Mouse (Mus musculus) kidney, adult 11 months (tissue): ENCODE data around the gene Tiparp.

ENCODE experiments used
- DNase-seq: peaks from one replicate; pipeline ENCODE4 v3.0.0; 2022

Gene Tiparp

GRCm38 (mm10) chr3:65585823-65586482 lies 57.7 kb downstream of the Tiparp start:
- DNase-seq, result no peak

GRCm38 (mm10) chr3:65586483-65586905 lies 58.3 kb downstream of the Tiparp start:
- DNase-seq, result peak; percentile 49

GRCm38 (mm10) chr3:65586966-65587365 lies 58.8 kb downstream of the Tiparp start:
- no peak for DNase-seq

- DNase-seq, result no peak
These were observed 60.2 kb downstream of the Tiparp start for GRCm38 (mm10) chr3:65588424-65588823.

- DNase-seq, result no peak
These were observed 64.6 kb downstream of the Tiparp start for GRCm38 (mm10) chr3:65592850-65593249.

GRCm38 (mm10) chr3:65594493-65594892 lies 66.3 kb downstream of the Tiparp start:
- no peak for DNase-seq

GRCm38 (mm10) chr3:65595196-65595595 lies 67.0 kb downstream of the Tiparp start:
- DNase-seq, result no peak

GRCm38 (mm10) chr3:65598071-65598830 lies 70.0 kb downstream of the Tiparp start:
- peak; percentile 23 for DNase-seq

- DNase-seq, result no peak
These were observed 70.9 kb downstream of the Tiparp start for GRCm38 (mm10) chr3:65599151-65599550.

- DNase-seq, result no peak
These were observed 73.3 kb downstream of the Tiparp start for GRCm38 (mm10) chr3:65601291-65602050.

GRCm38 (mm10) chr3:65603392-65604055 lies 75.3 kb downstream of the Tiparp start:
- DNase-seq, result no peak
